Mouse (Mus musculus): ENCODE measurements around the gene Ripor3.

- no peak for TF ChIP-seq CTCF (IDR thresholded peaks at IDR 0.05; ENCODE audit: control insufficient read depth, insufficient read depth, low read length)
- no peak for TF ChIP-seq POLR2A (IDR thresholded peaks at IDR 0.05; ENCODE audit: borderline replicate concordance, control insufficient read depth, low read depth, low read length)
These were observed 34.4 kb upstream of the Ripor3 start for GRCm38 (mm10) chr2:168044681-168045287.
